Mouse (Mus musculus): ENCODE measurements at regions not wholly inside any gene's neighbourhood (a gene's known extent, or its start where the extent isn't known, plus 50 kb on each side); places are given as distances from the start of the nearest gene placed in this dataset.

- Histone ChIP-seq H3K9ac (no peak overlapping the region), H3K4me2 (replicated peaks) (no peak overlapping the region), H3K4me1 (no peaks in the 10 kb centered on the region), H3K36me3 (no peaks in the 10 kb centered on the region), H3K27me3 (replicated peaks) (no peaks in the 10 kb centered on the region), H3K9me3 (no peaks in the 10 kb centered on the region), H3K4me3 (no peak overlapping the region), H3K27ac (no peak overlapping the region)
- 71% methylated on average over 7 of the region's 7 CpGs for WGBS
- no peak for ATAC-seq (ENCODE audit: low FRiP score, low read depth)
These were observed 153.3 kb upstream of the Spdye4c start for GRCm38 (mm10) chr2:128437698-128438097.

- no peak overlapping the region for H3K9ac ChIP-seq
- H3K4me2 ChIP-seq (replicated peaks), result no peak overlapping the region
- H3K9me3 ChIP-seq, result no peaks in the 10 kb centered on the region
- no peaks in the 10 kb centered on the region for H3K4me1 ChIP-seq
- H3K4me3 ChIP-seq, result no peak overlapping the region
- no peak for ATAC-seq (ENCODE audit: low FRiP score, low read depth)
- no peaks in the 10 kb centered on the region for H3K27me3 ChIP-seq (replicated peaks)
- WGBS, result 71% methylated on average over 12 of the region's 12 CpGs
- H3K36me3 ChIP-seq, result no peaks in the 10 kb centered on the region
- H3K27ac ChIP-seq, result no peak overlapping the region
These were observed 152.7 kb upstream of the Spdye4c start for GRCm38 (mm10) chr2:128438161-128438822.

- no peak overlapping the region for H3K27ac ChIP-seq
- WGBS, result 80% methylated on average over 2 of the region's 2 CpGs
These were observed 152.1 kb upstream of the Spdye4c start for GRCm38 (mm10) chr2:128438897-128439296.

GRCm38 (mm10) chr2:128444599-128445011 is 146.4 kb upstream of the Spdye4c start:
- no peaks in the 10 kb centered on the region for H3K27me3 ChIP-seq (replicated peaks)
- H3K27ac ChIP-seq, result no peak overlapping the region

More at GRCm38 (mm10) chr2:128438897-128439296, 152.1 kb upstream of the Spdye4c start:
- ATAC-seq (ENCODE audit: low FRiP score, low read depth), result no peak
- Histone ChIP-seq H3K9me3 (no peaks in the 10 kb centered on the region), H3K9ac (no peak overlapping the region), H3K4me1 (no peaks in the 10 kb centered on the region), H3K4me2 (replicated peaks) (no peak overlapping the region), H3K27me3 (replicated peaks) (no peaks in the 10 kb centered on the region), H3K4me3 (no peak overlapping the region), H3K36me3 (no peaks in the 10 kb centered on the region)

GRCm38 (mm10) chr2:128445443-128445842 is 145.6 kb upstream of the Spdye4c start:
- H3K4me3 ChIP-seq, result no peak overlapping the region
- H3K4me2 ChIP-seq (replicated peaks), result no peak overlapping the region
- no peaks in the 10 kb centered on the region for H3K9me3 ChIP-seq
- no peak for ATAC-seq (ENCODE audit: low FRiP score, low read depth)
- WGBS, result 94% methylated on average over 5 of the region's 5 CpGs
- H3K36me3 ChIP-seq, result no peaks in the 10 kb centered on the region
- no peaks in the 10 kb centered on the region for H3K27me3 ChIP-seq (replicated peaks)
- H3K9ac ChIP-seq, result no peak overlapping the region
- no peak overlapping the region for H3K27ac ChIP-seq
- H3K4me1 ChIP-seq, result no peaks in the 10 kb centered on the region; the same call in 1 of the 2 replicates

More at GRCm38 (mm10) chr2:128444599-128445011, 146.4 kb upstream of the Spdye4c start:
- no peak overlapping the region for H3K9ac ChIP-seq
- no peaks in the 10 kb centered on the region for H3K9me3 ChIP-seq
- H3K4me1 ChIP-seq, result no peaks in the 10 kb centered on the region; the same call in 1 of the 2 replicates
- 52% methylated on average over 7 of the region's 7 CpGs for WGBS
- no peak overlapping the region for H3K4me2 ChIP-seq (replicated peaks)
- ATAC-seq (ENCODE audit: low FRiP score, low read depth), result no peak
- no peaks in the 10 kb centered on the region for H3K36me3 ChIP-seq
- no peak overlapping the region for H3K4me3 ChIP-seq

- ATAC-seq (ENCODE audit: low FRiP score, low read depth), result no peak
- no peaks in the 10 kb centered on the region for H3K9me3 ChIP-seq
- H3K36me3 ChIP-seq, result no peaks in the 10 kb centered on the region
- H3K27ac ChIP-seq, result no peak overlapping the region
- H3K4me1 ChIP-seq, result no peaks in the 10 kb centered on the region; the same call in 1 of the 2 replicates
- no peaks in the 10 kb centered on the region for H3K27me3 ChIP-seq (replicated peaks)
- no peak overlapping the region for H3K4me3 ChIP-seq
- WGBS, result 74% methylated on average over 3 of the region's 3 CpGs
- H3K4me2 ChIP-seq (replicated peaks), result no peak overlapping the region
- no peak overlapping the region for H3K9ac ChIP-seq
These were observed 141.7 kb upstream of the Spdye4c start for GRCm38 (mm10) chr2:128449294-128449693.

GRCm38 (mm10) chr2:128450045-128450444 is 141.0 kb upstream of the Spdye4c start:
- Histone ChIP-seq H3K4me3 (no peak overlapping the region), H3K27me3 (replicated peaks) (no peaks in the 10 kb centered on the region), H3K4me1 (no peaks in the 10 kb centered on the region), H3K36me3 (no peaks in the 10 kb centered on the region), H3K9me3 (no peaks in the 10 kb centered on the region), H3K9ac (no peak overlapping the region), H3K27ac (no peak overlapping the region), H3K4me2 (replicated peaks) (no peak overlapping the region)
- no peak for ATAC-seq (ENCODE audit: low FRiP score, low read depth)
- 91% methylated on average over 4 of the region's 4 CpGs for WGBS

GRCm38 (mm10) chr2:128451554-128452239 is 139.3 kb upstream of the Spdye4c start:
- no peak overlapping the region for H3K27ac ChIP-seq
- no peak overlapping the region for H3K4me2 ChIP-seq (replicated peaks)
- no peak overlapping the region for H3K9ac ChIP-seq
- ATAC-seq (ENCODE audit: low FRiP score, low read depth), result no peak
- no peaks in the 10 kb centered on the region for H3K4me1 ChIP-seq
- WGBS, result 78% methylated on average over 5 of the region's 5 CpGs
- H3K27me3 ChIP-seq (replicated peaks), result no peaks in the 10 kb centered on the region
- H3K9me3 ChIP-seq, result no peaks in the 10 kb centered on the region
- no peaks in the 10 kb centered on the region for H3K36me3 ChIP-seq
- H3K4me3 ChIP-seq, result no peak overlapping the region

GRCm38 (mm10) chr2:128452582-128452981 is 138.4 kb upstream of the Spdye4c start:
- Histone ChIP-seq H3K4me2 (replicated peaks) (no peak overlapping the region), H3K36me3 (no peaks in the 10 kb centered on the region), H3K4me3 (no peak overlapping the region), H3K9me3 (no peaks in the 10 kb centered on the region), H3K27me3 (replicated peaks) (no peaks in the 10 kb centered on the region), H3K4me1 (no peaks in the 10 kb centered on the region), H3K27ac (no peak overlapping the region), H3K9ac (no peak overlapping the region)
- WGBS, result 78% methylated on average over 1 of the region's 1 CpGs
- no peak for ATAC-seq (ENCODE audit: low FRiP score, low read depth)

GRCm38 (mm10) chr2:128454509-128454908 is 136.5 kb upstream of the Spdye4c start:
- ATAC-seq (ENCODE audit: low FRiP score, low read depth), result no peak
- no peaks in the 10 kb centered on the region for H3K36me3 ChIP-seq
- 90% methylated on average over 13 of the region's 13 CpGs for WGBS
- H3K9me3 ChIP-seq, result no peaks in the 10 kb centered on the region
- no peaks in the 10 kb centered on the region for H3K4me1 ChIP-seq
- H3K27me3 ChIP-seq (replicated peaks), result no peaks in the 10 kb centered on the region
- H3K4me3 ChIP-seq, result no peak overlapping the region
- H3K27ac ChIP-seq, result no peak overlapping the region
- no peak overlapping the region for H3K9ac ChIP-seq
- H3K4me2 ChIP-seq (replicated peaks), result no peak overlapping the region

GRCm38 (mm10) chr2:128457591-128458209 is 133.3 kb upstream of the Spdye4c start:
- H3K4me1 ChIP-seq, result no peaks in the 10 kb centered on the region
- 86% methylated on average over 6 of the region's 6 CpGs for WGBS
- H3K36me3 ChIP-seq, result no peaks in the 10 kb centered on the region
- H3K4me2 ChIP-seq (replicated peaks), result no peak overlapping the region
- no peak overlapping the region for H3K27ac ChIP-seq
- no peak overlapping the region for H3K9ac ChIP-seq
- no peak for ATAC-seq (ENCODE audit: low FRiP score, low read depth)
- no peak overlapping the region for H3K4me3 ChIP-seq
- no peaks in the 10 kb centered on the region for H3K27me3 ChIP-seq (replicated peaks)
- no peaks in the 10 kb centered on the region for H3K9me3 ChIP-seq

- no peak overlapping the region for H3K4me3 ChIP-seq
- H3K27me3 ChIP-seq (replicated peaks), result no peaks in the 10 kb centered on the region
- no peak overlapping the region for H3K27ac ChIP-seq
- H3K4me1 ChIP-seq, result peaks cover 6% of the 10 kb centered on the region; the same call in 1 of the 2 replicates
- H3K36me3 ChIP-seq, result no peaks in the 10 kb centered on the region
- no peak for ATAC-seq (ENCODE audit: low FRiP score, low read depth)
- WGBS, result 83% methylated on average over 6 of the region's 6 CpGs
- H3K9me3 ChIP-seq, result no peaks in the 10 kb centered on the region
- no peak overlapping the region for H3K9ac ChIP-seq
- no peak overlapping the region for H3K4me2 ChIP-seq (replicated peaks)
These were observed 125.6 kb upstream of the Spdye4c start for GRCm38 (mm10) chr2:128465214-128465984.
